Comparison of ENCODE assay signal across 8 mouse cellular contexts in the genomic region with DNA sequence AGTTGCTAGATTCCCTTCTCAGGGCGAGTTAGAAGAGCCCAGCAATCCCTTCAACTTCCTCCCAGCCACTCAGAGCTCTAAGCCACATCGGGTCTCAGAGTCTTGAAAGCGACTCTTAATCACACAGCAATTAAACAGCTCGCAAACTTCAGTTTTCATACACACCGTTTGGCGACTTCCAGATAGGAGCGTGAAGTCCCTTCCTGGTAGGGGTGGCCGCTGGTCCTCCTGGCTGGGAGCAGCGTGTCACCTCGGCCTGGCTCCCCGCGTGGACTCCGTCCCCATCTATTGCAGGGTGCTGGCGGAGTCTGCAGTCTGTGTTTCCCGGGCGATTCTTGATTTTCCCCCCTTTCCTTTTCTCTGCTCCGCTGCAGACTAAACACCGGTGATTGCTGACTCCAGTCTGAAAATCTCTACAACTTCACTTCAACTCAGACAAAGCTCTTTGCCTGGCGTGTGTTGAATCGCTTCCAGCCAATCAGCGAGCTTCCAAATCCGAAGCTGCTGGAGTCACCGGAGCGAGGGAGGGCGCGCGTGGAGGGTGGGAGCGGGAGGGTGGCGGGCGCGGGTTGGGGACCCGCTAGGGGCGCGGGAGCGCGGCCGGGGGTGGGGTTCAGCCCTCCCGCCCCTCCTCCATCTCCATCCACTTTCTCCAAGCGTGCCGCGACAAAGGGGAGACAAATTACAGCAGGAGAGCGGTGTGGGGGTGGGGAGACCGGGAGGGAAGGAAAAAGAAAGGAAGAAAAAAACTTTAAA. TPM values are rescaled to one million over a fixed set of nuclear protein-coding genes. Genes with fewer than 3 reads are reported as not detected.
DNase-seq lines count a peak whose midpoint lies in the region; ATAC-seq lines count a peak whose summit lies in the region.

A gene (minus strand): TSS at position 456 of the 756 bp plus-strand sequence.

- peak within 1 kb of the TSS; percentile 44 for H3K4me2 ChIP-seq in neural tube, embryonic 11.5 days (ENCODE audit: low read depth)

- peak within 1 kb of the TSS; percentile 98 for H3K27ac ChIP-seq in embryonic facial prominence, embryonic 10.5 days (replicated peaks)
- peak within 1 kb of the TSS; percentile 85 for H3K27ac ChIP-seq in neural tube, embryonic 11.5 days (ENCODE audit: low read depth, low read length)

- no peaks in the 10 kb centered on the region for H3K9me3 ChIP-seq in embryonic facial prominence, embryonic 10.5 days
- no peaks in the 10 kb centered on the region for H3K9me3 ChIP-seq in neural tube, embryonic 11.5 days (ENCODE audit: control insufficient read depth, low read length)

- H3K36me3 ChIP-seq in embryonic facial prominence, embryonic 10.5 days (replicated peaks): peaks cover 36% of the 10 kb centered on the region
- H3K36me3 ChIP-seq in neural tube, embryonic 11.5 days (ENCODE audit: control insufficient read depth, insufficient read depth, low read length): peaks cover 2% of the 10 kb centered on the region

- H3K4me1 ChIP-seq in embryonic facial prominence, embryonic 10.5 days: peaks cover 46% of the 10 kb centered on the region
- H3K4me1 ChIP-seq in neural tube, embryonic 11.5 days (ENCODE audit: control insufficient read depth, insufficient read depth, low read length): peaks cover 21% of the 10 kb centered on the region

- ATAC-seq in cerebellum, adult (ENCODE audit: insufficient number of reproducible peaks, low FRiP score, low TSS enrichment): peak; percentile 58; the same call in 1 of the 2 replicates
- ATAC-seq in neural tube, embryonic 11.5 days (ENCODE audit: insufficient read depth, low FRiP score, low TSS enrichment): peak; percentile 88

- WGBS in embryonic facial prominence, embryonic 10.5 days: under 1% methylated on average over 43 of the region's 43 CpGs
- under 1% methylated on average over 43 of the region's 43 CpGs for WGBS in neural tube, embryonic 11.5 days

- peak within 1 kb of the TSS; percentile 79 for H3K4me3 ChIP-seq in embryonic facial prominence, embryonic 10.5 days
- H3K4me3 ChIP-seq in neural tube, embryonic 11.5 days (ENCODE audit: low read depth, low read length): peak within 1 kb of the TSS; percentile 57

- peak within 1 kb of the TSS; percentile 77 for H3K9ac ChIP-seq in neural tube, embryonic 11.5 days (ENCODE audit: low read length)

- H3K27me3 ChIP-seq in embryonic facial prominence, embryonic 10.5 days (replicated peaks; ENCODE audit: low read depth, poor library complexity, severe bottlenecking): no peaks in the 10 kb centered on the region
- no peaks in the 10 kb centered on the region for H3K27me3 ChIP-seq in neural tube, embryonic 11.5 days (ENCODE audit: control insufficient read depth, insufficient read depth, low read length)

- DNase-seq in cerebellum, adult 8-10 months: no peak
- DNase-seq in embryonic facial prominence, embryonic 10.5 days (ENCODE audit: low spot score): peak; percentile 98
- DNase-seq in heart, adult 18-20 months: peak; percentile 85 to 89
- DNase-seq in kidney, adult 18-20 months: peak; percentile 60
- peak; percentile 70 for DNase-seq in liver
- DNase-seq in neural tube, embryonic 11.5 days (ENCODE audit: low spot score): peak; percentile 91
- DNase-seq in urinary bladder, postnatal 10 days (ENCODE audit: low spot score): peak; percentile 36

RNA-seq across cellular contexts. Expression of the gene that starts here (rescaled TPM):
- 73.7 and 82.8 TPM in 2 replicates for polyA plus RNA-seq in embryonic facial prominence, embryonic 10.5 days (2016; fragmentation: Nextera tagmentation; extraction: Ambion mirVana)
- total RNA-seq in heart, adult 18-20 months (2021): 1 to 10 TPM; 2.2 to 2.8 TPM
- 73.4 and 78.7 TPM in 2 replicates for polyA plus RNA-seq in neural tube, embryonic 11.5 days (2014; fragmentation: Nextera tagmentation; extraction: Ambion mirVana)
